Mouse (Mus musculus) A20 (cell line): ENCODE measurements at regions not wholly inside any gene's neighbourhood (a gene's known extent, or its start where the extent isn't known, plus 50 kb on each side); places are given as distances from the start of the nearest gene placed in this dataset.

Source experiments
- DNase-seq: peaks from one replicate; pipeline ENCODE4 v3.0.0-alpha.2; 2011; ENCODE audit warnings: low read depth, low spot score

- no peak for DNase-seq
Measured at GRCm38 (mm10) chr12:39073289-39074022, 294.3 kb downstream of the Etv1 start.

GRCm38 (mm10) chr12:39086285-39086684 is 307.1 kb downstream of the Etv1 start:
- DNase-seq: no peak

- no peak for DNase-seq
Measured at GRCm38 (mm10) chr12:39094638-39095230, 315.6 kb downstream of the Etv1 start.

DNA sequence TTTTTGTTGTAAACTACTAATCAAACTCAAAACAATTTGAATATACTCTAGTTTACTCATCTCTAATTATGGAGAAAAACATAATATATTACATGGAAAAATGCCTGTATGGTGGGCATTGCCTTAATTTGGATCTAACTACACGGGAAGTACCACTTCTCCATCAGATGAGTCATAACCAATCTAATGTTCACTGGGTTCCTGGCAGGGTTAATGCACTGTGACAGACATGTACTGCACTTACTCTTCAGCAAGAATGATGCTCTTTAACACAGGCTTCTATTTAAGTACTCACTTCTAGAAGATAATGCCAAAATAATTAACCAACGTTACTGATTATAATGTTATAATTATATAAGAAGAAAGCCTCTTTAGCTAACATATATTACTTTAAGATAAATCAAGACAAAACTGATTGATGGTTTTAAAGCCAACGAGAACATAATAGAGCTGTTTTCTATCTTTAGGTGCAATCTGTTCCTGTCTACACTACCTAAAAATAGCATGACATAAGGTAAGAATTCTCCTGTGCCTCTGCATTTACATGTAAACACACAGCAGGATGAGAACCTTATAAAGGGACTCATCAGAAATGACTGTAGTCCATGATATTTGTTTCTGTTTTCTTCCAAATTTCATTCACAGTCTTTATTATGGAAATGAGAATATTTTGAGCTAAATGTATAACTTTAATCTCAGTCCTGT is 344.4 kb downstream of the Etv1 start:
- DNase-seq: peak; percentile 22

DNA sequence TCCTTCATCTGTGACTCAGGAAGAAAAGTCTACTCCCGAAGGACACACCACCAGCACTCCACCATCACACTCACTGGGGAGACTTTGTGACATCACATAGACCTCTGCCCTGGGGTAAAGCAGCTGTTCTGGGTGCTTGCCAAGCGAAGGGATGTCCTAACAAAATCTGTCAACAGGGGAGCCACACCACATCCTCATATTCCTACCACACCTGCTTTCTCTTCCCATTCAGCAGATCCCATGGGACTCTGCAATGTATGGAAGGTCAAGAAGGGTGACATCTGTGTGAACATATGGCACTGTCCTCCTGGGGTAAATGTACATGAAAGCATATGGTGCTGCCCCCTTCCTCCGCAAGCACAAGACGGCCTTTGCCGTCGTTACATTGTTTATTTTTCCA is 375.5 kb downstream of the Etv1 start:
- no peak for DNase-seq

GRCm38 (mm10) chr12:39176958-39177357 is 397.8 kb downstream of the Etv1 start:
- DNase-seq: no peak

DNA sequence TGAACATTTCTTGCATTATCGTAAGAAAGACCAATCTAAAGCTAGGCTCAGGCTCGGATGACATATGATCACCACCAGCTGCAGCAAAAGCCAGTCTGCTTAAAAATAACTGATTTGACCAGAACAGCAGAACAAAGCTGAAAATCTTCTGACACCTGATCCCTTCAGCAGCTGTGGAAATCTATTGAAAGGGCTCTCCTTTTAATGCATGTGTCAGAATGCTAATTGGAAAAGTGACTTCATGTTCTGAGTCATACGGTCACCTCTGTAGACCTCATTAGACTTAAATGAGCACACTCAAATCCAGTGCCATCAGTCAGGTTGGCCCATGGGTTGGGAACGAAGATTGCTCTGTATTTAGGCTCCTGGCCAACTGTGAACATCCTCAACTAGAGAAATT is 444.9 kb downstream of the Etv1 start:
- no peak for DNase-seq

DNA sequence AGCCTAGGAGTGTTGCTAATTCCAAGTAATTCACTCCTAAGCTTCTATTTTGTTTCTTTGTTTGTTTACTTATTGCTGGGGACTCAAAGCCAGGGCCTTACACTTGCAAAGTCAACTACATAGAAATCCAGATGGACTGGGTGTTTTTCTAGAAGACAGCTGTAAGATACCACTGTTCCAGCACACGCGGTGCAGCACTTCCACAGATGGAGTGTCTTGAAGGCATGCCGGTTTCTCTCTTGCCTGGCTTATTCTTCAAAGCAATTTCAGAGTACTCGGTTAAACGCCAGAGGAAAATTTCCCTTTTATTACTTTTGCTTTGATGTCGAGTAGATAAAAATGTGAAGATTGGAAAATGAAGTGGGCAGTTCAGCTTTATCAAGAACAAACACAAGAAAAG is 477.4 kb downstream of the Etv1 start:
- no peak for DNase-seq

GRCm38 (mm10) chr12:39257571-39257970 is 478.4 kb downstream of the Etv1 start:
- no peak for DNase-seq

DNA sequence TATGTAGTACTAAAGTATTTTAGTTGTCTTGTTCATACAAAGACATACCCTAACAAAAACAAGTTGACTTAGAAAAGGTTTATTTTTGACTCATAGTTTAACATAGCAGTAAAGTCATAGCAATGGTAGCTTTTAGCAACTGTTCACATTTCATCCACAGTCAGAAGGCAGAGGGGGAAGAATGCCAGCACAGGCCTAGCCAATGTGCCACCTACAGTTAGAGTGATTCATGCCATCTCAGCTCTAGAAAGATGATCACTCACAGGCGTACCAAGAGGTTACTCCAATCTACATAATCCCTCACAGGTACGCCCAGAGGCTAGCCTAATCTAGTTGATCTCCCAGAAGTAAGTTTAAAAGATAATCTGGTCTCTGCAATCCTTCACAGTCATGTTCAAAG is 510.5 kb downstream of the Etv1 start:
- DNase-seq: no peak

DNA sequence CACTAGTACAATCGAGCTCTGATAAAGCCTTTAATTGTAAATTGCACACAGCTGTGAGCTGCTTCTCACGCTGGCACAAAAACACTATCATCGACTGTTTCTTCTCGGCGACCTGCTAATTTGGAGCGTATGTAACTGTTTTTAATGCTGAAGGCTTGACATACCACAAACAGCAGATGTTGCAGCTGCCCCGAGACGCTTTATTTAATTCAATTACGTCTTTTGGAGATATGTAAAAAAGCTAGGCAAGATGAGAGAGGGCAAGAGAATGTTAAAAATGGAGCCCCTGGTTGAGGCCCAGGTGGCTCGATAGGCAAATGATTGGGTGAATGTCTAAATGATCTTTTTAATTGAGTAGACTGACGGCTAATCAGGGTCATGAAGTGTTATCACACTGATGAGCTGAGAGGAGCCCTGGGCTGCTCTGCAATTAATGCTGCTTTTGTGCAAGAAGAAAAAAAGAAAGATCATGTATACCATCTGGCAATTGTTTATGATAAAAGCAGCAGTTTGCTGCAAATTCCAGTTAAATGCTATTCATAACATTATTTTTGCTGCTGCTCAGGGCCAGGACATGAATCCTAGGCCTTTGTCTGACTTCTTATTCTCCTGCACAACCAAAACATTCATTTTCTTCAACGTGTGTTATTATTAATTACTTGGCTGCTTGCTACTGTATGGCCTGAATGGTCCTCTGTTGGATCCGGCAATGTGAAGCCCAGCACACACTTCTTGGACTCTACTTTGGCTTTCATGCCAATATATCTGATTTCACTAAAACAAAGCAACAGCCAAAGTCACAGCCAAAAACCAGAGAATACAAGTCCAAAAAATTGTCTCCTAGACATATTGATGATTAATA is 522.4 kb downstream of the Etv1 start:
- no peak for DNase-seq

GRCm38 (mm10) chr12:39302213-39302591 is 523.0 kb downstream of the Etv1 start:
- DNase-seq: no peak

DNA sequence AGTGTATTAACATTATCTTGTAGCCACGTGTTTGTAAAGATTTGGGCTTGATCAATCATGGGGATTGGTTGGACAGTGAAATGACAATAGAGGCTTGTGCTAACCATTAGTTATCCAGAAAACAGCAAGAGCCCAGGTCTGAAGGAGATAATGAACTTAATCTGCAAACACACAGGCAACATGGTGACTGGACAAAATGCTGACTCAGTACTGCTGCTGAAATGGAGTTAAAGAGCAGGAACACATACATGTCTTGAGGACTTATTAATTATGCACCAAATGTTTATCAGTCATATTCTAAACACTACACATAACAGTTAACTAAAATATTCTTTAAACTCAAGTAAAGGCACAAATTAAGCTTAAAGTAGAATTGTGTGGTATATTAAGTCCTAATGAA is 528.6 kb downstream of the Etv1 start:
- DNase-seq: no peak

DNA sequence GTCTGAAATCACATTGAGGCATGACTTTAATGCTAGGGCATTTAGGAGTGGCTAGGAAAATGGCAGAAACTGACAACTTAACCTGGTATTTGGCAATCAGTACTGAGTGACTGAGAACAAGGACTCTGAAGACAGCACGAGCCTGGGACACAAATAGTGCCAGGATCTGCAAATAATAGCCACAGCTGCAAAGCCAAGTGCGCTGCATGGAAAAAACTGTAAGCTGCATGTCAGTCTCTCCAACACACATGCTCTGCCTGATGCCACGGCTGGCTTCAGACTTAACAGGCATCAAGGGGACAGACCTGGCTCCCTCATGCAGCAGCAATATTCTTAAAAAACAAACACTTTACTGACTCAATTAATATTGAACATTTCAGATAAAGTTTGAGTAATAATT is 530.7 kb downstream of the Etv1 start:
- DNase-seq: no peak

GRCm38 (mm10) chr12:39317229-39317628 is 538.0 kb downstream of the Etv1 start:
- DNase-seq: no peak

DNA sequence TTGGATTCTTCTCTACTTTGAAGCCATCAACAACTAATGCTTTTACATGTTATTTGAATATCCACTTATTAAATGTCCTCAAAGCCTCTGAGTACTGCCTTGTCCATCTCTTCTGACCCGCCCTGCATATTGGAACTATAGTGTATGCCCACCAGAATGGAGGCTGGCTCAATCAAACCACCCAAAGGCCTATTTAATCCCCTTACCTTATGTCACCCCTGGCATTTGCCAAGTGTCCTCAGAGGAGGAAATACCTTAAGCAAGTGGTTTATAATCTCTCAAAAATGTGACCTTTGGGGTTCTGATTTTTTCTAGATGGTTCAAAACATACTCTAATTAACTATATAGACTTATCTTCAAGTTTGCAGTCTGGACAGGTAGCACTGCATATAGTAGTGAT is 542.3 kb downstream of the Etv1 start:
- DNase-seq: no peak

- DNase-seq: no peak
Measured at GRCm38 (mm10) chr12:39326157-39326556, 547.0 kb downstream of the Etv1 start.

- DNase-seq: no peak
Measured at GRCm38 (mm10) chr12:39326668-39327299, 547.6 kb downstream of the Etv1 start.

- DNase-seq: no peak
Measured at GRCm38 (mm10) chr12:39328377-39328776, 549.2 kb downstream of the Etv1 start.

GRCm38 (mm10) chr12:39339101-39339538 is 559.9 kb downstream of the Etv1 start:
- no peak for DNase-seq

DNA sequence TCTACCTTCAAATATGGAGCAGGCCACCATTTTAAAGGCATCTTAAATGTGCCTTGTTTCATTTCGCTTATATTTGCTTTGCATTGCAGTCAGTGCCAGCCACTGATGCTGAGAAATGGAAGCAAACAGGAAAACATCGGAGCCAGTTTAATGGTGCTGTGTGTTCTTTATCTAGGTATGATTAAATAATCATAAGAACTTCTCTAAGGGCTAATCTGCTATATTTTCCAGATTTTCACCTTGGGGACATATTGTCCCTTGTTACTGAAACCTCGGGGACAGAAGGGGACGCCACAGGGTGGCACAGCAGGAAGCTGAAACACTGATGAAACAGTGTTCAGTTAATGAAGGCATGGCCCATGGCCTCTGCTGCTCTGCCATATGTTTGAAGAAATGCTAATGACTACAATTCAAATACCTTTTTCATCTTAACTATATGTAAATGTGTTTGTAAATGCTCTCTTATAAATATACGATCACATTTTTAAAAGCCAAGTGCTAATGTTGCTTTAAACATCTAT is 562.6 kb downstream of the Etv1 start:
- no peak for DNase-seq
